Mouse (Mus musculus): ENCODE measurements around the gene B4galnt1. TPM values are rescaled to one million over a fixed set of nuclear protein-coding genes. Genes with fewer than 3 reads are reported as not detected.

The B4galnt1 gene
- total and polyA plus RNA-seq, 3 experiments, result 0.98 to 17.5 (median 2.3) TPM

GRCm38 (mm10) chr10:127190398-127191190 is 25.6 kb downstream of the B4galnt1 start (continued):
- TF ChIP-seq SMC3 (IDR thresholded peaks at IDR 0.05; ENCODE audit: low read depth, low read length) (no peak), POLR2A (IDR thresholded peaks at IDR 0.05; ENCODE audit: low read depth, low read length) (no peak), POLR2AphosphoS2 (IDR thresholded peaks at IDR 0.05; ENCODE audit: low read depth, low read length) (no peak)

DNA sequence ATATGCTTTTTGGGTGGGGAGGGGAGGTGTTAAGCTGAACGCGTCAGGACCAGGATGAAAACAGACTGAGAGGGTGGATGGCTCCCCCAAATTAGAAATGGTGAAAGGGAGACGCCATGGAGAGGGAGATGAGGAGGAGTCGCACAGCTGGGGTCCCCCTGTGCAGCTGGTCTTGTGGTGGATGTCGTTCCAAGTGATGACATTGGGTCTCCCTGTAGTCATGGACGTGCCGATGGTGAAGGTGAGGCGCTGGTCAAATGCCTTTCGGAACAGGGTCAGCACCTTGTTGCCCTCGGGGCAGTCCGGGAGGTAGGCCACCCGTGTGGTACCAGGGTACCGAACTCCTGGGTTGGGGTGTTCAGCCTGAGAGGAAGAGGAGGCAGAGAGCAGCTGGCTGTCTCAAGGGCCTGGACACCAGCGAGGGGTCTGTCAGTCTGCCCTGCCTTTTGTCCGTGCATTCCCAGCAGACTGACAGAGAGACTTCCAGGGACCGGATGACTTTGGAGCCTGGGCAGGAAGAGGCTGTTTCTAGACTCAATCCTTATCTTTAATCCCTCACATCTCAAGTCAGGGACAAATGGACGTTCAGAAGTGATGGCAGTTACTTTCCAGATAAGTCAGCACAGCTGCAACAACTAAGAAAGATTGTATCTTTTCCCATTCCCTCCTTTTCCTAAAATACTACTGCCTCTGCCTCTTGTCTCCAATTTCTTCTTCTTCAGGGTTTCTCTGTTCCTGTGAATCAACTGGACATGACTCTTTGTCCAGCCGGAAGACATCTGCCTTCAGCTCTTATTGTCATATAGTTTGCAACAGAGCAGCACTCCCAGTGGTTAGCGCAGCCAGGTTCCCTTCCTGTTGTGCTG is 26.4 kb downstream of the B4galnt1 start:
- dilution Hi-C loops (cut with MboI; ENCODE audit: extremely low pct_ligation_motif_present, extremely low pct_unique_long_range_greater_than_20kb, low sequenced_read_pairs) (no loop called here), in situ Hi-C loops (cut with MboI; ENCODE audit: low pct_ligation_motif_present, low pct_unique_long_range_greater_than_20kb, low sequenced_read_pairs) (no loop called here)
- H3K27me3 ChIP-seq (replicated peaks), result no peaks in the 10 kb centered on the region
- no peak overlapping the region for H3K4me3 ChIP-seq (replicated peaks in 1 of 3; ENCODE audit: low read depth in 2 of 3, low read length in 2 of 3, poor library complexity in 1 of 3)
- H3K4me2 ChIP-seq (ENCODE audit: insufficient read depth, low read depth, poor library complexity, severe bottlenecking), result no peak overlapping the region
- H3K79me2 ChIP-seq (replicated peaks; ENCODE audit: control insufficient read depth, extremely low read depth, insufficient read depth, poor library complexity, severe bottlenecking), result no peaks in the 10 kb centered on the region
- H3K9ac ChIP-seq (ENCODE audit: insufficient read depth, low read depth), result no peak overlapping the region
- peaks cover 7% of the 10 kb centered on the region for H3K9me3 ChIP-seq (replicated peaks; ENCODE audit: low read length)
- peaks cover 1 to 41% of the 10 kb centered on the region in 2 experiments; a peak in 3 of 4 replicates for H3K4me1 ChIP-seq (ENCODE audit: control insufficient read depth in 1 of 2, insufficient read depth in 2 of 2)
- no peak for TF ChIP-seq RAD21 (IDR thresholded peaks at IDR 0.05; ENCODE audit: low read depth, low read length)
- no peak for TF ChIP-seq EP300 (IDR thresholded peaks at IDR 0.05; ENCODE audit: low read length)
- no peak for TF ChIP-seq JUND (conservative IDR thresholded peaks at IDR 0.05; ENCODE audit: low read depth, low read length)
- no peak for TF ChIP-seq PAX5 (IDR thresholded peaks at IDR 0.05; ENCODE audit: low read length)
- no peak for TF ChIP-seq RCOR1 (conservative IDR thresholded peaks at IDR 0.05; ENCODE audit: low read depth, low read length)
- no peak for TF ChIP-seq ZKSCAN1 (IDR thresholded peaks at IDR 0.05; ENCODE audit: borderline replicate concordance, low read depth, low read length)
- TF ChIP-seq POLR2AphosphoS2 (IDR thresholded peaks at IDR 0.05; ENCODE audit: low read depth, low read length), result no peak
- TF ChIP-seq GABPA (IDR thresholded peaks at IDR 0.05; ENCODE audit: insufficient replicate concordance, low read depth, low read length), result no peak
- TF ChIP-seq SMC3 (IDR thresholded peaks at IDR 0.05; ENCODE audit: low read depth, low read length), result no peak
- no peak for TF ChIP-seq CHD1 (IDR thresholded peaks at IDR 0.05; ENCODE audit: low read depth, low read length)
- TF ChIP-seq ZMIZ1 (IDR thresholded peaks at IDR 0.05; ENCODE audit: low read depth, low read length), result no peak
- TF ChIP-seq ZC3H11A (IDR thresholded peaks at IDR 0.05; ENCODE audit: low read depth, low read length), result no peak
- no peak for TF ChIP-seq TCF12 (IDR thresholded peaks at IDR 0.05; ENCODE audit: low read depth, low read length)
- TF ChIP-seq CTCF (conservative IDR thresholded peaks at IDR 0.05 in 1 of 2, IDR thresholded peaks at IDR 0.05 in 1 of 2; ENCODE audit: low read depth in 2 of 2, low read length in 2 of 2), result no peak
- no peak for TF ChIP-seq MAFK (IDR thresholded peaks at IDR 0.05; ENCODE audit: insufficient replicate concordance, low read length)
- no peak for TF ChIP-seq IRF4 (IDR thresholded peaks at IDR 0.05; ENCODE audit: low read depth, low read length)
- TF ChIP-seq BHLHE40 (IDR thresholded peaks at IDR 0.05; ENCODE audit: low read depth, low read length), result no peak
- peaks cover 18 to 40% of the 10 kb centered on the region in 2 experiments for H3K36me3 ChIP-seq (replicated peaks in 1 of 2; ENCODE audit: control insufficient read depth in 1 of 2, insufficient read depth in 1 of 2, low read length in 1 of 2)
- DNase-seq (ENCODE audit: extremely low read depth), result no peak
- no peak overlapping the region for H3K27ac ChIP-seq (ENCODE audit: insufficient read depth, low read depth)

All from CH12.LX (cell line).